Mouse (Mus musculus) heart, postnatal 4 days (tissue): ENCODE data around the gene Tmigd1. TPM values are rescaled to one million over a fixed set of nuclear protein-coding genes. Genes with fewer than 3 reads are reported as not detected.

ENCODE experiments used
- total RNA-seq, 2 experiments: library from RNA; stranded (reverse); gene quantifications; 2 replicates each; pipeline ENCODE4 v1.2.3; 2021

Tmigd1 gene
- total RNA-seq, 2 experiments from 2014 or later, result 0.59 TPM; not detected in 1

Other genes starting within 250 kb of the Tmigd1 start
- gene Bhlha9, start 229.7 kb upstream of the Tmigd1 start, total RNA-seq, result not detected
- 1 to 10 TPM; 1.5 to 1.7 TPM for gene Trarg1, start 222.4 kb upstream of the Tmigd1 start, total RNA-seq
- gene Gosr1, start 138.6 kb upstream of the Tmigd1 start, total RNA-seq, result 10 to 100 TPM; 34.9 to 37.0 TPM
- 10 to 100 TPM; 66.0 to 66.4 TPM for gene Cpd, start 55.1 kb upstream of the Tmigd1 start, total RNA-seq
- gene Blmh, start 22.6 kb downstream of the Tmigd1 start, total RNA-seq, result 10 to 100 TPM; 66.1 to 74.4 TPM
- under 1 TPM; 0.62 to 0.74 TPM for gene Slc6a4, start 96.4 kb downstream of the Tmigd1 start, total RNA-seq
- gene Nsrp1, start 176.3 kb downstream of the Tmigd1 start, total RNA-seq, result 10 to 100 TPM; 14.9 to 15.2 TPM